Mouse (Mus musculus) megakaryocyte, adult 5-6 weeks (primary cell): Measurements from ENCODE around the gene 4931406C07Rik. TPM values are rescaled to one million over a fixed set of nuclear protein-coding genes. Genes with fewer than 3 reads are reported as not detected.

Source experiments
- ATAC-seq: 2 replicates; pipeline ENCODE4 v1.8.0; 2016; ENCODE audit warnings: mild to moderate bottlenecking, inconsistent platforms; ENCODE audit not compliant: poor library complexity, severe bottlenecking
- total RNA-seq, 2 experiments: library from RNA; stranded (forward) in 1 of 2; stranded (reverse) in 1 of 2; fragments of 153-499, 151-499 nt in 1 of 2; fragments of 221-1000, 200-1000 nt in 1 of 2; gene quantifications; 2 replicates each; pipeline versions ENCODE4 v1.2.3 to v1.2.4; 2015 to 2017

Gene 4931406C07Rik
- total RNA-seq, 2 experiments from 2014 or later, result 8.0 to 9.1 TPM

DNA sequence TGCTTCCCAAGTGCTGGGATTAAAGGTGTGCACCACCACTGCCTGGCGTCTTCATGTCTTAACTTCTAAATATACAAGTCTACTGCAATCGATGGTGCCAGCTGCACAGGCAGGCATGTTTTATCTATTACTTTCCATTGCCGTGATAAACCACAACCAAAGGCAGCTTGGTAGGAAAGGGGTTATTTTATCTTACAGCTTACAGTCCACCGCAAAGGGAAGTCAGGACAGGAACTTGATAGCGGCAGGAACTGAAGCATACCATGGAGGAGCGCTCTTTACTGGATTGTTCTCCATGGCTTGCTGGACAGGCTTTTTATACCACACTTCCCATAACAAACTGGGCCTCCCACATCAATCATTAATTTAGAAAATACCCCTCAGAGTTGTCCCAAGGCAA, 17.0 kb downstream of the 4931406C07Rik start:
- ATAC-seq, result peak; percentile 89

DNA sequence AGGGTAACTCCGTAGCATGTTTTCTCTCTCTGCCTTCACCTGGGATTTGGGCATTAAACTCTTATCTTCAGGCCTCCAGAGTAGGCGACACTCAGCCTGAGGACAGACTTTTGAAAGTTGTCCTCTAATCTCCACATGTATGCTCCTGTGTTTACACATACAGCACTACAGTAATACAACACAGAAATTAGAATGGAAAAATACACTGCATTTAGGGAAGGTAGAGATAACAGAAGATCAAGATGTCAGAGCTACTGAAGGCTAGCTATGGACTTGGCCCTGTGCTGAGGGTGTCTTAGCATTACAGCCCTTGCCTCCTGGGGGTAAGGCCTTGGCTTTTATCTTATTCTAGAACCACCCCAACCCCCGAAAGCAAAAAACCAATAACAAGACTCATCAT, 17.8 kb downstream of the 4931406C07Rik start:
- ATAC-seq, result no peak

DNA sequence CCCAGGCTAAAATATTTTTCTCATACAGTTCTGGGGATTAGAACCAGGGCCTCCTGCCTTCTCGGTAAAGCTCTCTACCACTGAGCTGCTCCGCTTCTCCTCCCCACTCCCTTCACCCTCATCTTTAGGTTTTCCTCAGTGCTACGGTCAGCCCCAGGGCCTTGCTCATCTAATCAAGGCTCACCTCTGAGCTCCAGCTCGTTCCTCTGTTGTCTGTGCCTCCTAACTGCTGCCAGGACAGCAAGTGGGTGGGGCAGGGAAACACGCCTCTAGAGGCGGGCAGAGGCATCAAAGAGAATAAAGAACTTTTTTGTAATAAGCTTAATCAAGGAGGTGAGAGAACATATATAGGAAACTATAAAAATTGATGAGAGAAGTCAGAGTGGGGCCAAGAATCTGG, 18.4 kb downstream of the 4931406C07Rik start:
- no peak for ATAC-seq

DNA sequence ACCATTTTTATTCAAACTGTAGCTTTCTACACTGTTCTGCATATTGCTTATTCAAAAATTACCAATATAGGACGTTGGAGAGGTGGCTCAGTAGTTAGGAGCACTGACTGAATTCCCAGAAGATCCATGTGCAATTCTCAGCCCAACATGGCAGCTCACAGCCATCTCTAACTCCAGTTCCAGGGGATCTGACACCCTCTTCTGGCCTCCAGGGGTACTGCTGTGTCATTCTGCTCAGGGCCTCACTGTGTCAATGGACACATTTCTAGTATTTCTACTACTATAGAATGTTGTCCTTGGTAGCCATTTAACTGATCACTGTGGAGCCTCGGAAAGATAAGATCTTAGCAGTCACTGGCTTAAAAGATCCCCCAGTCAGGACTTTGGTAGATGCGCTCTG, 20.8 kb downstream of the 4931406C07Rik start:
- ATAC-seq, result peak; percentile 53

DNA sequence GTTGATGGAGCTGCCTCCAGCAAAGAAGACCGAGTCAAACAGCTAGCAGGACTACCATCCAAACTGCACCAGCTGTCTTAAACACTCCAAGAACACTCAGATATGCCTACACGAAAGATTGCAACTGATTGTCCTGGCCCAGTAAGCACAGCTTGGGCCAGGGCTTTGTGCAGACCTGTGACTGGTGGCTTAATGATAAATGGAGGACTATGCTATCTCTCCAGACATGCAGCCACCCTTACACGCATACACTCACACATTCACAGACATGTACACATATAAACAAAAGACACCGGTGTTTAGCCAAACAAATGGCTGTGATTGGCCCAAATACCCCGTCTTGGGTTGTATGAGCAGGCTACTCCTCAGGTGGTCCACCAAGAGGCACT, 25.8 kb downstream of the 4931406C07Rik start:
- no peak for ATAC-seq

DNA sequence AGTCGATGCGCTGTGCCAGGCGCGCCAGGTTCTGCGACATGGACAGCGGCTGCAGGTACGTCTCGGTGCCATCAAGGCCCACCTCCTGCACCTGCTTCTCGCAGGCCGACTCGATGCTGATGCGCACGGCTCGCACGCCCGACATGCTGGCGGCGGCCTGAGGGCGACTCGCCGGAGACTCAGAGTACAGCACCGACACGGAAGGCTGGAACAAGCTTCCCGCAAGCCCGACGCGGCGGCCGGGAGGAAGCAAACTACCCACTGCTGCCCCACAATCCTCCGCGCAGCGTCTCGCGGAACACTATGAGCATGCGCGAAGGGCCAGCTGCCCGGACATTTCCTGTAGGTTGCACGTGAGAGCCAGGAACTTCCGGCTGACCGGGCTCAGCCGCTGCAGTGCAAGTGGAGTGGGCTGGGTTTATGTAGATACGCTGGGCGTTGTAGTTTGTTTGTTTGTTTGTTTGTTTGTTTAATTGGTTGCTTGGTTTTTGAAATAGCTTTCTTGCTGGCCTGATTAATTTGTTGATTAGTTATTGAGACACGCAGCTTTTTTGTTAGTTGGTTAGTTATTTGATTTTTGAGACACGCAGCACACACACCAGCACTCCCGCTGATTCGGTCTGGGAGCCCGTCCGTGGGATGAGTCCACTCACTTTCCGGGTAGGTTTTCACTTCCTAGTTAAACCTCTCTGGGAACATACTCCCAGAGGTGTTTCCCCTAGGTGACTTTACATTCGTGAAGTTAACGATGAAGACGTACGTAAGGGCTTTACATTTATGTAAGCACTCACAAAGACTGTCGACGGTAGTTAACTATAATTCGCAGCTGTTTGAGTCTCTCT, 26.4 kb downstream of the 4931406C07Rik start, which contains the start of gene Med17:
Gene Med17 (minus strand): TSS at position 283 of the 842 bp plus-strand sequence.
- peak; percentile 97 for ATAC-seq

DNA sequence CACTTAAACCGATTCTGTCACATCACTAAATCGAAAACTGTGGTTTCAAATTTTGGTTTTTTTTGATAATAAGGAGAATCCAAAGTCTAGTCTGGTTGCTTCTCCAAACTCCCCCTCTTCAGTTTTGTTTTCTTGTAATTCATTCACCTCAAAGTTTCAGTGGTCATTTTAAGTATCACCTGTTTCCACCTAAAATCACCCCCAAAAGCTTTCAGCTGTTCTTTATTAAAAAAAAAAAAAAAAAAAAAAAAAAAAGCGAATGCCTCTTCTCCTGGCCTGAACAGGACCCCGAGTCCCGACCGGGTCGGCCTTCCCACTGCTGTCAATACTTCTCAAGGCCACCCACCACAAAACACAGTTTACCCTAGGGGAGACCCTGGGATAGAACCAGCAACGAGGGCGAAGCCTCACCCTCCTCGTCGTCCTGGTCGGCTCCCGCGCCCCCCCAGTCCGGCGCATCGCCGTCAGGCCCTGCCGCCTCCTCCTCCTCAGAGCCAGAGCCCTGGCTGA, 27.1 kb downstream of the 4931406C07Rik start:
- no peak for ATAC-seq

DNA sequence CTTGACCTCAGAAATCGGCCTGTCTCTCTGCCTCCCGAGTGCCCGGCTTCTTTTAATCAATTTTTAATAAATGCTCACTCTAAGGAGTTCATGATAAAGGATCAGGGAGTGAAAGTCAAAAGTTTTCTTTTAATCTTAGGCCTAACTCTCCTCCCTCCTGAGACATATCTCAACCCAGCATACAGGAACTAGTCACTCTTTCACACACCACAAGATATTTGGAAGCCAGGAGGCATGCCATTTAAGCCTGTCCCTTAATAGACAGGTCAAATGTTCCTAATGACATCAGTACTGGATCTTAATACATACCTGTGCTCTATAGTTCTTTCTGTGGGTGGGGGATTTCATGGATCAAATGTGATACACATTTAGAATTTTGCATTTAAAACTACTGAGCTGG, 27.9 kb downstream of the 4931406C07Rik start:
- no peak for ATAC-seq

DNA sequence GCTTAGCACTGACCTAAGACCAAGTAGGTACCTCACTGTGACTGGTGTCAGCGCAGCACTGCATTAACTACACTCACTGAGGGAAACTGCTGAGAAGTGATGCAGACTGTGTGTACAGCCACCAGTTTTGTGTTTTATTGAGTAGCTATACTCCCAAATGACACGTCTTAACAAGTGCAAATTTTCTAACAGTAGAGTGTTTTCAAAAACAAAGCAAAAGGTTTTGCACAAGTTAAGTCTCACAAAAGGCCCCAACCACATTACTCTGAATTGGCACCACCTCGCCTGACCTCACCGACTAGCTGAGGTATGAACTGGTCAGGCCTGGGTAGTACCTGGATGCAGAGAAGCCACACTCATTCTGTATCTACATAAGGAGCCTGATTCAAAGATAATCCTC, 29.4 kb downstream of the 4931406C07Rik start:
- ATAC-seq, result no peak

DNA sequence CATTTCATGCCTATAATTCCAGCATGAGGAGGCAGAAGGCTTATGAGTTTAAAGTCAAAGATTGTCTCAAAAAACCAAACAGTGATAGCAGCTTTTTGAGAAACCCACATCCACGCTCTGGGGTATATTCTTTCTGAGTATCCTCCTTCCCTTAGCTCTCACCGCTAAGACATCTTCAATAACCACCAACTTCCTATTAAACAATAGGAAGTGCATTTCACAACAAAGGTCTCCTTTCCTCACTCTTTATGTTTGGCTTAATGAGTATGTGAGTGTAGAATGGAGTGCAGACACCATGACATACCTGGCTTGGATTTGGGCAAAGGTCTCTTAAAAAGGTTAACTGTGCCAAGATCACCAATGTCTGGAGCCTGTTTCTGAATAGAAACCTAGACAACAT, 32.3 kb downstream of the 4931406C07Rik start:
- ATAC-seq, result peak; percentile 86

DNA sequence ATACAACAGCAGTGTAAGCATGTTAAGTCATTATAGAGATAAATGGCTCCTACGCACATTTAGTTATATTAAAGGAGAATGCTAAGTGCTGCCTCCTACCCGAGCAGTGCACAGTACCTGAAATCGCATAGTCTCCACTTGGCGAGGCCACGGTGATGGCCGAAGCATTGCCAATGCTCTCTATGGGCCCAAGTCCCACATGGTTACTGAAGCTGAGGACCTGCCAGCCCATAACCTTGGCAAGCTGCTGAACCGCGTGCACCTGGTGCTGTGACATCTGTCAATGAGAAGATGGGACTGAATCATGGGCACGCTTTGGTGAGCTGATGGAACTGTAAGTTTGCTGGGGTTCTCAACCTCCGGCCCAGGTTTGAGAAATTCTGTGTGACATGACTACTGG, 42.8 kb downstream of the 4931406C07Rik start:
- ATAC-seq, result no peak

DNA sequence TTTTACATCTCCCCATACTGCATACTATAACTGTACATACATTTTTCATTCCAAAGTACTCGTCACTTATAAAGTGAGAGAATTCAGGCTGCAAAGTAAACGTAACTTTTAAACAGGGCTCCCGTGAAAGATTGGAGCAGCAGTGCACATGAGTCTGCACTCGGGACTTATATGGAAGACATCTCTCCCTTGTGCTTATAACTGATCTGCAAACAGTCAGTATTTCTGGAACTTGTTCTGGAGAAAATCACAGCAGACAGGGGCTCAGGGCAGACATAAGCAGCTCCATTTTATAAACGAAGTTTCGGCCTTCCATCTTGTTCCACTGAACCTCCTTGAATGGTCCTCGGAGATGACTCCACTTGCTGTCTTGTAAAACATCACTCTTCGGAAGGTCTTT, 44.3 kb downstream of the 4931406C07Rik start:
- ATAC-seq, result no peak

DNA sequence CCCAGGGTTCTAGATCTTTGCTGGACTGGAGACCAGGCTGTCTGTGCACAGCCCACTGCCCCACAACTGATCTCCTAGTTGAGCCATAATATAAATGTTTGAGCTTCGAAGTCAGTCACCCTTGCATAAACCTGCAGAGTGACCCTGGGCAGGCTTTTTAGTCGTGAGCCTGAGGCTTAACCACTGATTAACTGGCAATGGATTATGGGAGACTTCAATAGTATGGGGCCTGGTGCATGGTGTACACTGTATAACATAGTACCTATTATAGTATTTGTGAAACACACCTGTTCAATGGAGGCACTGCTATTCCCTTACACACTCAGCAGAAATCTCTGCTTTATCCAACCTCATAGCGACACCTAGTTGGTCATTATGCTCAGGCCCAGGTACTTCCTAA, 50.0 kb downstream of the 4931406C07Rik start:
- no peak for ATAC-seq

DNA sequence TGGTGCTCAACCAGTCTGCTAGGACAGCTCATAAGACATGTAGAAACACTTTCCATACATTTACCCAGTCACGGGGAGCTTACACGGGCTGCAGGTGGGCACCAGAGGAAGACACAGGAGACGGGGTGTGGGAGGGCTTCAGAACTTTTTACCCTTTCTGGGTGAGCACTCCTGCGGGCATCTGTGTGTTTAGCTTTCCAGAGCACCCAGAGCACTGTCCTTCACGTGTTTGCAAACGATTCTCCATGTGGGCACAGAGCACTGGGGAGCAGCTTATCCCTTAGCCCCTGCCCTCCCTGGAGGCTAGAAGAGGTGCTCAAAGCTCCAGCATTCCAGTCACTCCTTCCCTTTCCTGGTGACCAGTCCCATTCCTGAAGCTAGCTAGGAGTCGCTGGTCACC, 51.7 kb downstream of the 4931406C07Rik start:
- ATAC-seq, result no peak

DNA sequence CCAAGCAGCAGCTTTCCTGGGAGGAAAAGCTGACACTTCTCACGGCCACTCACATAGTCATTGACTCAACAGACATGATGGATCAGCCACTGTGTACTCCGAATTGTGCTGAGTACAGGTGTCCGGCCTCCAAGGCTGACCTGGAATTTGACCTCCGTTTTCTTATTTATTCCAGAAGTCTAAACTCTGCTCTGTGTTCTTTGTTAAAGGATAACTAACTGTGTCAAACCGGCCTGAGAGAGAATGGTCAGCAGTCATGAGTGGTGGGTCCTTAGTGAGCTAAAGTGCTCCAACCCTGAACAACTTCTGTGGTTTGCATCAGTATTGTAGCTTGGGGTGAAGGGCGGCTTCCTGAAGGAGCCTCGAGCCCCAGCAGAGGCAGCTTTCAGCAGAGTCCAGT, 54.1 kb downstream of the 4931406C07Rik start:
- ATAC-seq, result no peak

DNA sequence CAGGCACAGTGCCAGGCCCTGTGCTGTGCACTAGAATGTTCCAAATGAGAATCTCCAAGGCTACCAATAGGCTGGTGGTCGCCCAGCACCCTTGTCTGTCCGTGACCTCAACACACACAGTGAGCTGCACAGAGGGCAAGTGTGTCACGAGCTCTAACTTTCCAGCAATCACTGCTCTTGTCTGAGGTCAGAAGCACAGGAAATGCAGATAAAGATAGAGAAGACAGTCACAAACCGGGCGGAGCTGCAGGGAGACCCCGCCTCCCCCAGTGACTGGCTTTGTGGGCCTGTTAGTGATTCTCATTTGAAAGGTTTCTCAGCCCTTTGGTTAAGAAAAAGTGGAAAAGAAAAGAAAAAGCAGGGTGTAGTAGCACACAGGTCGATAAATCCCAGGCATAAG, 55.9 kb downstream of the 4931406C07Rik start:
- no peak for ATAC-seq

DNA sequence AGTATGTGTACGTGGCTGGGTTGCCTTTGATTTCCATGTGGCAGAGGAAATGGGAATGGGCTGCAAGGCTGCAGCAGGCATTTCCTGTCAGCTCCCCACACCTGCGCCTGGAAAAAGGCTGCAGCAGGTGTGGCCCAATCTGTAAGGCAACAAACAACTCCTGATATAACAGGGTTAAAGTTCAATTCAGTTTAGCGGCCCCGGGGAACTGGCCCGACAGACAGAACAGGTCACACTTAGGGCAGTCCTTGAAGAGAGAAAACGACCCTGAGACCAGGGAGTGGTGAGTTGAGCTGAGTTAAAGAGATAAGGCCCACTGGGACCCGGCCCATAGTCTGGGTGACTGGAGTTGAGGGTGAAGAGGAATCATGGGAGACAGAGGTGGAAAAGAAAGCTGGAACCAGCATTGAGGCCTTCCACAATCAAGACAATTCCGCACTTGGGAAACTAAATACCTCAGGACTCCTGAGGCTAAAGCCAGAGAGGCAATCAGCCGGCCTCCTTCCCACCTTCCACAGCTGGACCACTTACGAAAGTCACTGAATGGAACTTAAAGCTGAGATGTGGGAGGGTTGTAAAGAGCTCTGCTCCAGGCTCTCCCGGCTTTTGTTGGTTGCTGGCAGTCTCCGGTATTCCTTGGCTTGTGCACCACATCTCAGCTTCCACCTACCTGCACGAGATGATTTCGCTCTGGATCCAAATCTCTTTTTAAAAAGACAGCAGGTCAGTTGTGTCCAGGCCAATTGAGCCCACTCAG, 60.8 kb downstream of the 4931406C07Rik start:
- ATAC-seq, result no peak

DNA sequence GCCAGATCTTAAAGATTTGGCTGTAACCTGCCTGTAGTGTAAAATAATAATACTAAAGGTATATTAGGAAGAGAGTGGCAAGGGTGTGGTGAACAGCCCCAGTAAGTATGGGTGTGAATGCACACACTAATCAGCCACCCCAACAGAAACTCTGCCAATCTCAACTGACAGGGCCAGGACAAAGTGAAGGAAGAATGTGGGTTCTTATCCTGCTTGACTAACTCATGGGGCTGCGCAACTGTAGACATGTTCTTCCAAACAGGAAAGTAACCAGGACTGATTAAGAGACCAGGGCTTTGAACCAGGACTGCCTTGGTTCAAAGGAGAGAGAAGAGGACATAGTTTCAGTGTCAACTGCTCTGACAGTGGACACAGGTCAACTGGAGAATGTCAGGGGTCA, 64.1 kb downstream of the 4931406C07Rik start:
- ATAC-seq, result no peak

DNA sequence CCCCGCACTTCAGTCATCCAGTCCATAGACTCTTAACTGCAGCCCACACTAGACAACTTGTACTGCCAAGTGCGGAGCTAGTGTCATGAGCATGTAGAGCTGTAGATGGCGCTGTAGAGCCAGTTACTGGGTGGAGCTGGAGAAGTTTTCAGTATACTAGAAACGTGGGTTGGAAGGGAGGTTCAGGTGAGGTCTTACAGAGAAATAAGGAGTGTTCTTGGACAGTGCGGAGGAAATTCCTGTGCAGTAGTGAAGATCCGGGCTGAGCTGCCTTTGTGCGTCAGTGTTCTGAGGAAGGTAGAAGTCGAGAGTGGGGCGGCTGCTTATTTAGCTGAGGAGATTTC, 64.7 kb downstream of the 4931406C07Rik start:
- ATAC-seq, result peak; percentile 75

DNA sequence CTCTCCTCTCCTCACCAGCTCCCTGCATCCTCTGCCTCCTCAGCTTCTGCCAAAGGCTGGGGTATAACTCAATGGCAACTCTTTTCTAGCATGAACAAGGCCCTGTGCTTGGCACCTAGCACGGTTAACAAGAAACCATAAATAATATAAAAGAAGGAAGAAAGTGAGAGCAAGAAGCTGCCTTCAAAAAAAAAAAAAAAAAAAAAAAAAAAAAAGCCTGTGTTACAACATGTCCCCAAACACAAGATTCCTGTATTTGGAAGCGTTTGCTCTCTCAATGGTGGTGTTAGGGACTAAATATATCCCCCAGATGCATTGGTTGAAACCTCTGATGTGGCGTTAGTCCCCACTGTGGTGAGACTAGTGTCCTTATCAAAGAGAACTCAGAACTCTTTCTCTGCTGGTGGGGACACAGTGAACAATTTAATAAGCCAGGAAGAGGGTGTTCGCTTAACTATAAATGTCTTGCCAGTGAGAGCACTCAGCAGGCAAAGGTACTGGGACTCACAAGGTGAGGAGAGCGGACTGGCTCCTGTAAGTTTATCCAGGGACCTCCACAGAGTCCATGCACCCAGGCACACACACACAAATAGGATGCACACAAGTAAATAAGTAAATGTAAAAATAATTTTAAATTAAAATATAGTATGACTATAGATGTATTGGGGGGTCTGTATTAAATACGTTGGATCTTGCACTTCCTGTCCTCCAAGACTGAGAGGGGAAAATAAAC, 65.2 kb downstream of the 4931406C07Rik start:
- ATAC-seq, result no peak

DNA sequence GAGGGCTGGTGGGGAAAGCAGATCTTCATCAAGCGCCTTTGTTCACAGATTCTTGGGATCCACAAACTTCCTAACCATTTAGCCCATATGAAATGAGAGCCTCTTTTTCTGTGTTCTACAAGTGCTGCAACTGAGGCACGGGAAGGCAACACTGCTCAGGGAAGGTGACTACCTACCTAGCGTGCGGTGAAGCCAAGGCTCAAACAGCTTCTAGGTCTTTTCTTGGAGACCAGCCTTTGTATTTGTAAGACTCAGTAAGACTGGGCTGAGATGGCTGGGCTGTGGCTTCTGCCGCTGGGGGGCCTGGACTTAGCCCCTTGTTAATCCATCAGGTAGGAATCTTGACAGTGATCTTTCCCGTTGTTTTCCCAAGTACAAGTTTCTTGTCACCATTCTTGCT, 66.2 kb downstream of the 4931406C07Rik start:
- ATAC-seq, result no peak
